Mouse (Mus musculus): Measurements from ENCODE around the gene Sema6c.

Gene Sema6c

GRCm38 (mm10) chr3:95159987-95160963 lies at the start of gene Sema6c:
Gene Sema6c (plus strand): TSS chr3:95160457.
- TF ChIP-seq GATA4 (IDR thresholded peaks at IDR 0.05; ENCODE audit: insufficient replicate concordance, low read length): no peak

- TF ChIP-seq GATA4 (IDR thresholded peaks at IDR 0.05; ENCODE audit: insufficient replicate concordance, low read length): peak; percentile 3; the same call in 1 of the 2 replicates
These were observed 49.1 kb upstream of the Sema6c start, which contains the start of gene Vps72 for GRCm38 (mm10) chr3:95110911-95111726. Gene Vps72 (plus strand): TSS chr3:95111022.

- TF ChIP-seq GATA4 (IDR thresholded peaks at IDR 0.05; ENCODE audit: insufficient replicate concordance, low read length): no peak
These were observed 47.5 kb upstream of the Sema6c start for GRCm38 (mm10) chr3:95112760-95113159.

- TF ChIP-seq GATA4 (IDR thresholded peaks at IDR 0.05; ENCODE audit: insufficient replicate concordance, low read length): no peak
These were observed 42.5 kb upstream of the Sema6c start for GRCm38 (mm10) chr3:95117751-95118150.

GRCm38 (mm10) chr3:95121580-95121979 lies 38.7 kb upstream of the Sema6c start:
- peak; percentile 55; the same call in 1 of the 2 replicates for TF ChIP-seq GATA4 (IDR thresholded peaks at IDR 0.05; ENCODE audit: insufficient replicate concordance, low read length)

GRCm38 (mm10) chr3:95124246-95124645 lies 36.0 kb upstream of the Sema6c start, which contains the start of gene Tmod4:
Gene Tmod4 (plus strand): TSS chr3:95124476.
- no peak for TF ChIP-seq GATA4 (IDR thresholded peaks at IDR 0.05; ENCODE audit: insufficient replicate concordance, low read length)

GRCm38 (mm10) chr3:95124972-95125371 lies 35.3 kb upstream of the Sema6c start:
- TF ChIP-seq GATA4 (IDR thresholded peaks at IDR 0.05; ENCODE audit: insufficient replicate concordance, low read length): no peak

- no peak for TF ChIP-seq GATA4 (IDR thresholded peaks at IDR 0.05; ENCODE audit: insufficient replicate concordance, low read length)
These were observed 31.0 kb upstream of the Sema6c start for GRCm38 (mm10) chr3:95129226-95129651.

GRCm38 (mm10) chr3:95130081-95130480 lies 30.2 kb upstream of the Sema6c start:
- TF ChIP-seq GATA4 (IDR thresholded peaks at IDR 0.05; ENCODE audit: insufficient replicate concordance, low read length): no peak

- TF ChIP-seq GATA4 (IDR thresholded peaks at IDR 0.05; ENCODE audit: insufficient replicate concordance, low read length): no peak
These were observed 27.1 kb upstream of the Sema6c start for GRCm38 (mm10) chr3:95133176-95133575.

- TF ChIP-seq GATA4 (IDR thresholded peaks at IDR 0.05; ENCODE audit: insufficient replicate concordance, low read length): no peak; the same call in 1 of the 2 replicates
These were observed 26.6 kb upstream of the Sema6c start, which contains the start of the genes Scnm1 and Lysmd1 for GRCm38 (mm10) chr3:95133680-95134101. Gene Scnm1 (minus strand): TSS chr3:95134011. Gene Lysmd1 (plus strand): TSS chr3:95134088.

GRCm38 (mm10) chr3:95135023-95135422 lies 25.2 kb upstream of the Sema6c start:
- no peak for TF ChIP-seq GATA4 (IDR thresholded peaks at IDR 0.05; ENCODE audit: insufficient replicate concordance, low read length)

GRCm38 (mm10) chr3:95135433-95136052 lies 24.7 kb upstream of the Sema6c start:
- TF ChIP-seq GATA4 (IDR thresholded peaks at IDR 0.05; ENCODE audit: insufficient replicate concordance, low read length): no peak

- TF ChIP-seq GATA4 (IDR thresholded peaks at IDR 0.05; ENCODE audit: insufficient replicate concordance, low read length): no peak
These were observed 23.9 kb upstream of the Sema6c start for GRCm38 (mm10) chr3:95136336-95136735.
